Mouse (Mus musculus) v-Abl transformed pro-B cells (cell line): Measurements from ENCODE around the gene Tcf19.

Experiments
- in situ Hi-C, 2 experiments: fragments of 400-800 bp; cut with MboI; formaldehyde crosslinking; loops; one replicate each; pipeline ENCODE4 v1.15.1; 2025; ENCODE audit not compliant: unreplicated experiment in 2 of 2

The Tcf19 gene

GRCm38 (mm10) chr17:35516652-35517500 lies at the start of gene Tcf19, which contains the start of gene Cchcr1:
Gene Tcf19 (minus strand): TSS chr17:35516824.
Gene Cchcr1 (plus strand): TSS chr17:35517100.
- in situ Hi-C loops, result loop anchor here (25.0 kb wide), 2 partner anchors 380 to 395 kb away; partner anchors contain the start of genes Apom (in 1 of the 2), Atat1 (in 1 of the 2), Bag6 (in 1 of the 2) and D17H6S53E (in 1 of the 2)

GRCm38 (mm10) chr17:35558216-35558615 lies 41.6 kb upstream of the Tcf19 start:
- in situ Hi-C loops, result no loop called here

- in situ Hi-C loops, result no loop called here
Measured at GRCm38 (mm10) chr17:35557351-35557750, 40.7 kb upstream of the Tcf19 start.

- in situ Hi-C loops, result no loop called here
Measured at GRCm38 (mm10) chr17:35556812-35557211, 40.2 kb upstream of the Tcf19 start.

DNA sequence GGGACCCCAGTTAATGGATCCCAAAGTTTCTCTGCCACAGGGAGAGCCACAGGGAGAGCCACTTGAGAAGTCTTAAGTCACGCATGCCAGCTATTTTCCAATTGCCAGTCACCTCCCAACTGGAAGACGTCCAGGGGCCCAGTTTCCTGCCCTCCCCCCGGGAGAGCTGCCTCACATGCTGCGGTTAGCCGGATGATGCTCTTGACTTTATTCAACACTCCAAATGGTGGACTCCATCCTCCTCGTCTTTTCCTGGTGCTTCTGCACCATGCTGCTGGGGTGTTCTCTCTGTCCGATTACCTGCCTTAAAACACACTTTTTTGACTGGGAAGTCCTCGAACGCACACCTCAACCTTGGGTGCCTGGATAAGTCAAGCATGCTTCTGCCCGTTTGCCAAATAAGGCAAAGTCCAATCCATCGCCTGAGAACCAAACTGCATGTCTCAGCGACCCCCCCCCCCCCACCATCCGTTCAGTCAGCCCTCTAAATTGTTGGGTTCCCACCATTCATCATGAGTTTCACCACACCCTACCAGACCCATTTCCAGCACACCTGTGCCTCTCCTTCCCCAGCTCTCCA lies 39.7 kb upstream of the Tcf19 start:
- in situ Hi-C loops, result no loop called here

GRCm38 (mm10) chr17:35554761-35555397 lies 38.3 kb upstream of the Tcf19 start:
- in situ Hi-C loops, result no loop called here

DNA sequence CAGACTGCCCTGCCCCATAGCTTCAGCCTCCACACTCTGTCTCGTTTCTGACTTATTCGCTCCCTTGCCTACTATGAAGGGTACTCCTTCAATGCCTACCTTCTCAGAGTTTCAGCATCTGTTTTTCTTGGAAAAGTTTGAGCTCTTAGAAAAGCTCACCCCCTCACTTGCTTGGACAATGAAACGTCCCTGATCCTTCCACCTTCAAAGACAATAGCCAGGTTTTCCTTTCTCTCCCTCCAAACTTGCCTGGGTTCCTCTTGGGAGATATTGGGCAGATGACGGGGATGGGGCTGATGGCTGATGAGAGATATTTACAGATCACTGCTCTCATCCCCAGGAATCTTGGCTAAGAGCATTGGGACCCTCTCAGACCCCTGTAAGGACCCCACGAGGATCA lies 37.7 kb upstream of the Tcf19 start:
- in situ Hi-C loops, result no loop called here

GRCm38 (mm10) chr17:35551881-35552414 lies 35.3 kb upstream of the Tcf19 start, which contains the start of gene Cdsn:
Gene Cdsn (plus strand): TSS chr17:35552128.
- in situ Hi-C loops, result no loop called here

DNA sequence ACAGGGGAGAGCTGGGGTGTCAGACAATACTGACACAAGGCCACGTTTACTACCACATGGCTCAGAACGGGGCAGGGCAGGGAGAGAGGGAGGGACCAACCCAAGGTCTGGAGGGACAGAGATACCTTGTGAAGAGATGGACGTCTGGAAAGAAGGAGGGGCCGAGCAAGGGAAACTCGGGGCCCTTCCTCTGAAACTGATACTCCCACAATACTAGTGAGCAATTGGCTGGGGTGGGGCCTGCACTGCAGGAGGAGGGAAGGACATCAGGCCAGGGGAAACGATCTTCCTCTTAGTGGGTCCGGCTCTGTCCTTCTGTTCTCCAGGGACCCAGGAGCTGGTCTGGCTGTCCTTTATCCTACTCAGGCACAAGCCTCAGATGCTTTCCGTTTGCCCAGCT lies 34.2 kb upstream of the Tcf19 start:
- in situ Hi-C loops, result no loop called here

DNA sequence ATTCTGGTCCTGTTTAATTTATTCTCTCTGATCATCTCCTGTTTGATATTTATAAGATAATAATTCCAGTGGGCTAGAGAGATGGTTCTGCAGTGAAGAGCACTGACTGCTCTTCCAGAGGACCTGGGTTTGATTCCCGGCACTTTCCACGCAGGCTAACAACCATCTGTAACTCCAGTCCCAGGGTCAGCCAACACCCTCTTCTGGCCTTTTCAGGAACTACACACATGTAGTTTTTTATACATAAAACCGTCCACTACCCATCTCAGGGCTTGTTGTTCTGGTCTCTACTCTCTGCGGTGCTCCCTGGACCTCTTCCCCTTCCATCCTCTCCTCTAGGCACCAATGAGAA lies 33.5 kb upstream of the Tcf19 start:
- in situ Hi-C loops, result no loop called here

- in situ Hi-C loops, result no loop called here
Measured at GRCm38 (mm10) chr17:35549437-35550142, 33.0 kb upstream of the Tcf19 start.

DNA sequence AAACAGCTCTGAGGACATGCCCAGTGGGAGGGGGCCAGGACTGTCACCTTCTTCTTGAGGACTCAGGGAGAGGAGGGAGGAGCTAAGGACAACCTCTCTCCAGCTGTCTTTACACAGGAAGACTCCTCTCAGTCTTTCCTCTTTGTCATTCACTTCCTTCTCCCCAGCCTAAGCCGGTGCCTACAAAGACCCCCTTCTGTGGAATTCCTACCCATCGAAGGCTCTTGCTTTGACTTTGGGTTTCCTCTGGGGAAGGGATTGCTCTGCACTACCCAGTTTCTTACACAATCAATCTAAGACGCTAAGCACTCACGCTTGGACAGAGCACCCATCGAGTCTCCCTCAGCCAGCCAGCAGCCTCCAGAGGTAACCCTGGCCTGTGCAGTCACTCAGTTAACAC lies 32.0 kb upstream of the Tcf19 start:
- in situ Hi-C loops, result no loop called here

DNA sequence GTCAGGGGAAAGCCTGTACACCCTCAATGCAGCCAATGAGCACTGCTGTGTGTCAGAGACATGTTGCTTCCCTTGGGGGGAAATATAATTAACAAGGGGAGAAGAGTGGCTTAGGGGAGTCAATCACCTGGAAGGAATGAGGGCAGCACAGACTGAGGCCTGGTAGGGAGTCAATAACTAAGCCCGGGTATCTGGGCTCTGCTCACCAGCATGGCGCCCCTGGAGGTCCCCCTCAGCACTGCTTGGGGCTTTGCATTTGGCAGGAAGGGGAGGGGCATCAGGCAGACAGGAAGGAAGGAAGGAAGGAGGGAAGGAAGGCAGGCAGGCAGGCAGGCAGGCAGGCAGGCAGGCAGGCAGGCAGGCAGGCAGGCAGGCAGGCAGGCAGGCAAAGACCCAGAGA lies 30.8 kb upstream of the Tcf19 start:
- in situ Hi-C loops, result no loop called here

DNA sequence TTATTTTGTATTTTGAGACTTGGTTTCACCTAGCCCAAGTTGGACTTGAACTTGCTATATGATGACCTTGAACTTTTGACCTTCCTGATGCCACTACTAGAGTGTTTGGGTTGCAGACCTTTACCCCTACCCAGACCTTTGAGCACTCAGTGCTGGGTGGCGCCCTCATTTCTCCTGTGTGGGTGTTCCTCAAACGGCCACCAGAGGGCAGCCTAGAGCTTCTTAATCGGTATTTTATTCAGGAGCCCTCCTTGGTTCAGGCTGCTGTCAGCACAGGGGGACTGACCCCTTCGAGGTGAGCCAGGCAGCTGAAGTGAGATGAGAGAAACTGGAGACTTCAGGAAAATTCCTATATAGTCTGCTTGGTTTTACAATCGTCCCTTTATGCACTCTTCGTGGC lies 28.1 kb upstream of the Tcf19 start:
- in situ Hi-C loops, result no loop called here

DNA sequence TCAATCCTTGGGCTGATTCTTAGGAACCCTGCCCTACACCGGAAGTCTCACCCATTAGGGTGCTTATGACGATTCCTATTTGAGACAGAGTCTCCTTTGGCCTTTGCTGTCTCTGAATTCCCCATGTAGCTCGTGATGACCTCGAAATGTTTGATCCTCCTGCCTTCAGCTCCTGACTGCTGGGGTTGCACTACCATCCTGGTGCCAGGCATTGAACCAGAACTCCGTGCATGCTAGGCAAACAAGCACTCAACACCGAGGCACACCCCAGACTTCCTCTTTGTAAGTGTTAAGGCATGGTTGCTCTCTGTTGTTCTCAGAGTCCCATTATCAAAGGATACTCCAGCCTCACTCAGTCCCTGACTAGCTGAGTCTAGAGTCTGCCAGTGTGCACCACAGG lies 27.4 kb upstream of the Tcf19 start:
- in situ Hi-C loops, result no loop called here

- in situ Hi-C loops, result no loop called here
Measured at GRCm38 (mm10) chr17:35543412-35543861, 26.8 kb upstream of the Tcf19 start.

GRCm38 (mm10) chr17:35542761-35543411 lies 26.3 kb upstream of the Tcf19 start:
- in situ Hi-C loops, result no loop called here

GRCm38 (mm10) chr17:35539540-35539939 lies 22.9 kb upstream of the Tcf19 start:
- in situ Hi-C loops, result loop anchor here in 1 of 2 experiments (10.0 kb wide), 1 partner anchor 245 kb away; no protein-coding TSS in a partner anchor

GRCm38 (mm10) chr17:35538476-35538875 lies 21.9 kb upstream of the Tcf19 start:
- in situ Hi-C loops, result loop anchor here in 1 of 2 experiments (10.0 kb wide), 1 partner anchor 244 kb away; no protein-coding TSS in a partner anchor

DNA sequence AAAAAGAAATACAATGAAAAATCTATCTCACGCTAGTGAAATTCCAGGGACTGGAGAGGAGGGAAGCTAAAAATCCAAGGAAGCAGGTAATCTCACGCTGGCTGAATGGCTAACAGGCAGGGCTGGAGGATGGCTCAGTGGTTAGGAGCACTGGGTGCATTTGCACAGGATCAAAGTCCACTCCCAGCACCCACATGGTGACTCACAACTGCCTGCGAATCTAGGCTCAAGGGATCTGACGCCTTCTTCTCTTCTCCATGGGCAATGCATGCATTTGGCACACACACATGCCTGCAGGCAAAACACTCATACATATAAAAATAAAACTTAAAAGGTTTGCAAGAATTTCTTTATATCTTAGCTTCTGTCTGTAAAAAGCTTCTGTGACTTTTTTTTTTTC lies 20.8 kb upstream of the Tcf19 start:
- in situ Hi-C loops, result loop anchor here in 1 of 2 experiments (10.0 kb wide), 1 partner anchor 243 kb away; no protein-coding TSS in a partner anchor
